Mouse (Mus musculus): ENCODE measurements around the gene Fam181b. TPM values are rescaled to one million over a fixed set of nuclear protein-coding genes. Genes with fewer than 3 reads are reported as not detected.

The Fam181b gene
- total RNA-seq (2021) = 1 to 10 TPM; 1.5 to 1.6 TPM
- long read RNA-seq, experiment 1, transcript Fam181b-201 (1 exons, 2,003 nt) = major isoform, 8 of 8 reads
- long read RNA-seq, experiment 1, partial matches to known transcripts = 0 of 8 reads
- long read RNA-seq, experiment 1, other reads (novel, unspliced or antisense) = 0 of 8 reads
- long read RNA-seq, experiment 2, transcript Fam181b-201 (1 exons, 2,003 nt) = major isoform, 8 of 8 reads
- long read RNA-seq, experiment 2, partial matches to known transcripts = 0 of 8 reads
- long read RNA-seq, experiment 2, other reads (novel, unspliced or antisense) = 0 of 8 reads

- DNase-seq = peak; percentile 36
Observed at GRCm38 (mm10) chr7:93079785-93080730, at the start of gene Fam181b. Gene Fam181b, plus strand, starts transcription at chr7:93079865.

- DNase-seq = no peak
Observed at GRCm38 (mm10) chr7:93037763-93038471, 41.7 kb upstream of the Fam181b start.

- DNase-seq = no peak
Observed at GRCm38 (mm10) chr7:93038472-93038828, 41.2 kb upstream of the Fam181b start.

GRCm38 (mm10) chr7:93039542-93039941 is 40.1 kb upstream of the Fam181b start:
- DNase-seq = no peak

GRCm38 (mm10) chr7:93044359-93044758 is 35.3 kb upstream of the Fam181b start:
- DNase-seq = no peak

- no peak for DNase-seq
Observed at GRCm38 (mm10) chr7:93044788-93045187, 34.9 kb upstream of the Fam181b start.

GRCm38 (mm10) chr7:93060831-93061230 is 18.8 kb upstream of the Fam181b start:
- no peak for DNase-seq

- DNase-seq = no peak
Observed at GRCm38 (mm10) chr7:93061747-93062146, 17.9 kb upstream of the Fam181b start.

- DNase-seq = no peak
Observed at GRCm38 (mm10) chr7:93062189-93062588, 17.5 kb upstream of the Fam181b start.

GRCm38 (mm10) chr7:93067464-93068015 is 12.1 kb upstream of the Fam181b start:
- no peak for DNase-seq

GRCm38 (mm10) chr7:93076435-93076960 is 3.2 kb upstream of the Fam181b start:
- no peak for DNase-seq

- DNase-seq = no peak
Observed at GRCm38 (mm10) chr7:93079420-93079784, 263 bp upstream of the Fam181b start.

GRCm38 (mm10) chr7:93080731-93081430 is 1.2 kb downstream of the Fam181b start:
- no peak for DNase-seq

- peak; percentile 61 for DNase-seq
Observed at GRCm38 (mm10) chr7:93093371-93094058, 13.8 kb downstream of the Fam181b start.

GRCm38 (mm10) chr7:93095511-93095910 is 15.8 kb downstream of the Fam181b start:
- no peak for DNase-seq

- no peak for DNase-seq
Observed at GRCm38 (mm10) chr7:93104776-93105340, 25.2 kb downstream of the Fam181b start.

- DNase-seq = no peak
Observed at GRCm38 (mm10) chr7:93110370-93110965, 30.8 kb downstream of the Fam181b start.

- no peak for DNase-seq
Observed at GRCm38 (mm10) chr7:93111056-93111455, 31.4 kb downstream of the Fam181b start.

GRCm38 (mm10) chr7:93117561-93117960 is 37.9 kb downstream of the Fam181b start:
- no peak for DNase-seq

- DNase-seq = no peak
Observed at GRCm38 (mm10) chr7:93123936-93124335, 44.3 kb downstream of the Fam181b start.
